7 mouse cellular contexts compared by ENCODE assay signal in genomic region chr6:29513284-29513683, GRCm38 (mm10). TPM values are rescaled to one million over a fixed set of nuclear protein-coding genes. Genes with fewer than 3 reads are reported as not detected.
DNase-seq lines count a peak whose midpoint lies in the region; ATAC-seq lines count a peak whose summit lies in the region.

No protein-coding gene starts in this region.

- H3K4me3 ChIP-seq in embryonic facial prominence, embryonic 15.5 days (replicated peaks): no peak overlapping the region
- peak overlapping the region; percentile 40 for H3K4me3 ChIP-seq in hindbrain, embryonic 10.5 days
- peak overlapping the region; percentile 36 for H3K4me3 ChIP-seq in limb, embryonic 10.5 days
- peak overlapping the region; percentile 7; the same call in 1 of the 2 replicates for H3K4me3 ChIP-seq in midbrain, embryonic 13.5 days (replicated peaks)

- under 1% methylated on average over 11 of the region's 11 CpGs for WGBS in embryonic facial prominence, embryonic 15.5 days
- WGBS in hindbrain, embryonic 10.5 days: under 1% methylated on average over 11 of the region's 11 CpGs
- WGBS in limb, embryonic 10.5 days: under 1% methylated on average over 11 of the region's 11 CpGs
- WGBS in midbrain, embryonic 13.5 days: under 1% methylated on average over 11 of the region's 11 CpGs

- H3K27me3 ChIP-seq in embryonic facial prominence, embryonic 15.5 days: no peaks in the 10 kb centered on the region
- H3K27me3 ChIP-seq in hindbrain, embryonic 10.5 days (ENCODE audit: insufficient read depth, poor library complexity, severe bottlenecking): peaks cover 75% of the 10 kb centered on the region
- no peaks in the 10 kb centered on the region for H3K27me3 ChIP-seq in limb, embryonic 10.5 days (ENCODE audit: low read depth, poor library complexity, severe bottlenecking)
- H3K27me3 ChIP-seq in midbrain, embryonic 13.5 days: peaks cover 27% of the 10 kb centered on the region

- H3K4me2 ChIP-seq in embryonic facial prominence, embryonic 15.5 days (replicated peaks): peak overlapping the region; percentile 43
- peak overlapping the region; percentile 46 for H3K4me2 ChIP-seq in midbrain, embryonic 13.5 days (replicated peaks)

- peak; percentile 79 for ATAC-seq in activated CD4-positive, CD25-positive, alpha-beta regulatory T cell, adult 4 months
- no peak for ATAC-seq in embryonic facial prominence, embryonic 15.5 days (ENCODE audit: insufficient number of reproducible peaks, low FRiP score, low TSS enrichment, low read depth)
- ATAC-seq in midbrain, embryonic 13.5 days: peak; percentile 67

- no peaks in the 10 kb centered on the region for H3K9me3 ChIP-seq in embryonic facial prominence, embryonic 15.5 days (replicated peaks)
- no peaks in the 10 kb centered on the region for H3K9me3 ChIP-seq in hindbrain, embryonic 10.5 days
- no peaks in the 10 kb centered on the region for H3K9me3 ChIP-seq in limb, embryonic 10.5 days (replicated peaks)
- H3K9me3 ChIP-seq in midbrain, embryonic 13.5 days: no peaks in the 10 kb centered on the region

- DNase-seq in hindbrain, embryonic 10.5 days (ENCODE audit: low spot score): peak; percentile 83
- DNase-seq in limb, embryonic 10.5 days (ENCODE audit: low spot score): peak; percentile 87
- DNase-seq in yolk sac, embryonic 10.5 days (ENCODE audit: low spot score): peak; percentile 88
- DNase-seq in ovary, postnatal 14 days (ENCODE audit: low spot score): no peak

- peak overlapping the region; percentile 5; the same call in 1 of the 2 replicates for H3K27ac ChIP-seq in embryonic facial prominence, embryonic 15.5 days (replicated peaks)
- peak overlapping the region; percentile 83 for H3K27ac ChIP-seq in hindbrain, embryonic 10.5 days
- peak overlapping the region; percentile 82 for H3K27ac ChIP-seq in limb, embryonic 10.5 days
- no peak overlapping the region for H3K27ac ChIP-seq in midbrain, embryonic 13.5 days

- no peak overlapping the region for H3K9ac ChIP-seq in embryonic facial prominence, embryonic 15.5 days
- H3K9ac ChIP-seq in midbrain, embryonic 13.5 days (replicated peaks): no peak overlapping the region

- H3K36me3 ChIP-seq in embryonic facial prominence, embryonic 15.5 days: no peaks in the 10 kb centered on the region
- H3K36me3 ChIP-seq in hindbrain, embryonic 10.5 days: no peaks in the 10 kb centered on the region
- no peaks in the 10 kb centered on the region for H3K36me3 ChIP-seq in limb, embryonic 10.5 days
- no peaks in the 10 kb centered on the region for H3K36me3 ChIP-seq in midbrain, embryonic 13.5 days

- peaks cover 26% of the 10 kb centered on the region for H3K4me1 ChIP-seq in embryonic facial prominence, embryonic 15.5 days
- H3K4me1 ChIP-seq in hindbrain, embryonic 10.5 days (replicated peaks): peaks cover 31% of the 10 kb centered on the region
- H3K4me1 ChIP-seq in limb, embryonic 10.5 days: peaks cover 77% of the 10 kb centered on the region
- H3K4me1 ChIP-seq in midbrain, embryonic 13.5 days (replicated peaks): peaks cover 10% of the 10 kb centered on the region

RNA-seq across cellular contexts. Expression of gene Kcp, which starts 5.5 kb away (rescaled TPM):
- polyA plus RNA-seq in activated CD4-positive, CD25-positive, alpha-beta regulatory T cell, adult 4 months (2017; shearing (Covaris generic)): under 1 TPM in 1 of 2 experiments, not detected in 1; 0.12 TPM
- polyA plus RNA-seq in embryonic facial prominence, embryonic 15.5 days (2015; fragmentation: Nextera tagmentation; extraction: Ambion mirVana): 26.2 and 28.3 TPM in 2 replicates
- polyA plus RNA-seq in hindbrain, embryonic 10.5 days (2016; fragmentation: Nextera tagmentation; extraction: Ambion mirVana): 13.5 TPM in 2 replicates
- 37.2 and 43.9 TPM in 2 replicates for polyA plus RNA-seq in limb, embryonic 10.5 days (2016; fragmentation: Nextera tagmentation; extraction: Ambion mirVana)
- 11.7 and 14.0 TPM in 2 replicates for polyA plus RNA-seq in midbrain, embryonic 13.5 days (2015; fragmentation: Nextera tagmentation; extraction: Ambion mirVana)

RNA-seq across cellular contexts. Expression of gene Irf5, which starts 13.1 kb away (rescaled TPM):
- 10 to 100 TPM; 18.5 to 22.0 TPM for polyA plus RNA-seq in activated CD4-positive, CD25-positive, alpha-beta regulatory T cell, adult 4 months (2017; shearing (Covaris generic))
- polyA plus RNA-seq in embryonic facial prominence, embryonic 15.5 days (2015; fragmentation: Nextera tagmentation; extraction: Ambion mirVana): 6.8 and 8.2 TPM in 2 replicates
- polyA plus RNA-seq in hindbrain, embryonic 10.5 days (2016; fragmentation: Nextera tagmentation; extraction: Ambion mirVana): 2.8 and 3.1 TPM in 2 replicates
- 3.2 and 4.2 TPM in 2 replicates for polyA plus RNA-seq in limb, embryonic 10.5 days (2016; fragmentation: Nextera tagmentation; extraction: Ambion mirVana)
- polyA plus RNA-seq in midbrain, embryonic 13.5 days (2015; fragmentation: Nextera tagmentation; extraction: Ambion mirVana): 1.3 and 1.6 TPM in 2 replicates

RNA-seq across cellular contexts. Expression of gene Atp6v1fnb, which starts 42.0 kb away (rescaled TPM):
- not detected for polyA plus RNA-seq in activated CD4-positive, CD25-positive, alpha-beta regulatory T cell, adult 4 months (2017; shearing (Covaris generic))
- not detected in 2 replicates for polyA plus RNA-seq in embryonic facial prominence, embryonic 15.5 days (2015; fragmentation: Nextera tagmentation; extraction: Ambion mirVana)
- polyA plus RNA-seq in hindbrain, embryonic 10.5 days (2016; fragmentation: Nextera tagmentation; extraction: Ambion mirVana): not detected in 2 replicates
- polyA plus RNA-seq in limb, embryonic 10.5 days (2016; fragmentation: Nextera tagmentation; extraction: Ambion mirVana): 0.34 TPM in 1 of 2 replicates, not detected in the other
- 0.47 and 0.53 TPM in 2 replicates for polyA plus RNA-seq in midbrain, embryonic 13.5 days (2015; fragmentation: Nextera tagmentation; extraction: Ambion mirVana)

RNA-seq across cellular contexts. Expression of gene Atp6v1f, which starts 45.8 kb away (rescaled TPM):
- polyA plus RNA-seq in activated CD4-positive, CD25-positive, alpha-beta regulatory T cell, adult 4 months (2017; shearing (Covaris generic)): 100 to 1,000 TPM; 373 to 399 TPM
- polyA plus RNA-seq in embryonic facial prominence, embryonic 15.5 days (2015; fragmentation: Nextera tagmentation; extraction: Ambion mirVana): 243 and 252 TPM in 2 replicates
- 226 and 252 TPM in 2 replicates for polyA plus RNA-seq in hindbrain, embryonic 10.5 days (2016; fragmentation: Nextera tagmentation; extraction: Ambion mirVana)
- 185 and 196 TPM in 2 replicates for polyA plus RNA-seq in limb, embryonic 10.5 days (2016; fragmentation: Nextera tagmentation; extraction: Ambion mirVana)
- 309 and 328 TPM in 2 replicates for polyA plus RNA-seq in midbrain, embryonic 13.5 days (2015; fragmentation: Nextera tagmentation; extraction: Ambion mirVana)

Comparison
In these comparisons a context has a peak if more than half of its experiments do, and no peak if none do; other contexts are left out.
1. RNA of gene Kcp, which starts 5.5 kb away (polyA plus RNA-seq): 37.2 to 43.9 TPM in limb, embryonic 10.5 days, 26.2 to 28.3 TPM in embryonic facial prominence, embryonic 15.5 days, 11.7 to 14.0 TPM in midbrain, embryonic 13.5 days and 13.5 TPM in hindbrain, embryonic 10.5 days; 0.12 TPM in activated CD4-positive, CD25-positive, alpha-beta regulatory T cell, adult 4 months; every median in the first group is over 10 times any median in the second.